Mouse (Mus musculus) hindbrain, embryonic 16.5 days (tissue): Measurements from ENCODE around the gene Taf1d. TPM values are rescaled to one million over a fixed set of nuclear protein-coding genes. Genes with fewer than 3 reads are reported as not detected.
"Not testable (repeated sequence)": the region's sequence is repeated elsewhere in the genome, so short reads cannot be mapped to it uniquely, and the experiment has no call there.

Experiments
- ATAC-seq: fragments of 200-750 bp; cut with Nextera tagmentation; 2 replicates; pipeline ENCODE4 v1.8.0; 2017; ENCODE audit warnings: moderate TSS enrichment, moderate library complexity
- H3K27ac ChIP-seq: fragments of 300-500 bp; sonication (generic); 2 replicates; pipeline ENCODE4 v1.5.1; 2014; ENCODE audit warnings: low read depth, mild to moderate bottlenecking, control low read depth, low read length, moderate library complexity
- H3K27me3 ChIP-seq: fragments of 300-500 bp; sonication (generic); replicated peaks from 2 replicates; pipeline ENCODE4 v1.6.1; 2014; ENCODE audit warnings: low read length; ENCODE audit not compliant: control insufficient read depth, insufficient read depth
- H3K36me3 ChIP-seq: fragments of 300-500 bp; sonication (generic); 2 replicates; pipeline ENCODE4 v1.6.1; 2014; ENCODE audit warnings: mild to moderate bottlenecking, low read length, moderate library complexity, mixed read lengths; ENCODE audit not compliant: control insufficient read depth, insufficient read depth
- H3K4me1 ChIP-seq: fragments of 300-500 bp; sonication (generic); 2 replicates; pipeline ENCODE4 v1.6.1; 2014; ENCODE audit warnings: low read depth, low read length; ENCODE audit not compliant: control insufficient read depth, insufficient read depth
- H3K4me2 ChIP-seq: fragments of 300-500 bp; sonication (generic); 2 replicates; pipeline ENCODE4 v1.6.1; 2014; ENCODE audit warnings: mild to moderate bottlenecking, low read length, control low read depth, moderate library complexity
- H3K4me3 ChIP-seq: fragments of 300-500 bp; sonication (generic); 2 replicates; pipeline ENCODE4 v1.5.1; 2014; ENCODE audit warnings: mild to moderate bottlenecking, low read length, control low read depth, moderate library complexity
- H3K9ac ChIP-seq: fragments of 300-500 bp; sonication (generic); 2 replicates; pipeline ENCODE4 v1.6.1; 2014; ENCODE audit warnings: low read depth, mild to moderate bottlenecking, control low read depth, low read length, moderate library complexity
- H3K9me3 ChIP-seq: fragments of 300-500 bp; sonication (generic); 2 replicates; pipeline ENCODE4 v1.6.1; 2014; ENCODE audit warnings: mild to moderate bottlenecking, low read length, moderate library complexity; ENCODE audit not compliant: control insufficient read depth
- WGBS: fragments of 180-500 bp; shearing (Covaris S2); extraction: QIAGEN DNeasy Blood & Tissue Kit; methylation state at CpG from one replicate; pipeline ENCODE4 v1.1.7; 2014; 5-methylcytosine and 5-hydroxymethylcytosine counted together
- polyA plus RNA-seq: library from polyadenylated mRNA; unstranded; fragments of >200 nt; fragmentation: Nextera tagmentation; extraction: Ambion mirVana; gene quantifications from 2 replicates; pipeline ENCODE4 v1.2.1, GENCODE M21; 2015

Gene Taf1d
- polyA plus RNA-seq, 1 experiment from 2014 or later: 36.4 TPM

DNA sequence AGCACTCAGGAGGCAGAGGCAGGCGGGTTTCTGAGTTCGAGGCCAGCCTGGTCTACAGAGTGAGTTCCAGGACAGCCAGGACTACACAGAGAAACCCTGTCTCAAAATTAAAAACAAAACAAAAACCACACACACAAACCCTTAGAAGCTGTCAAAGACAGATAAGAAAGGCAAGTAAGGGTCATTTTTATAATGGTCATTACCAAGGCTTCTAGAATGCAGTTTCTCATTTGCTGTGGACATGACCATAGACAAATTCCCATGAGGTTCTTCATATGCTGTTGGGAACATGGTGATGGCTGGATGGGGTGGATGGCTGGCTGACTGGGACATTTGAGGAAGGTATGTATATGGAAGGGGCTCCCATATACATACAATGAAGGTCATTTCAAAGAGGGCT, 10.3 kb downstream of the Taf1d start:
- not testable (repeated sequence) for ATAC-seq, H3K4me3 ChIP-seq, H3K9me3 ChIP-seq, H3K27me3 ChIP-seq, H3K27ac ChIP-seq, H3K4me1 ChIP-seq, H3K4me2 ChIP-seq, H3K9ac ChIP-seq
- peaks cover 37% of the 10 kb centered on the region for H3K36me3 ChIP-seq
- 100% methylated on average over 1 of the region's 2 CpGs for WGBS

DNA sequence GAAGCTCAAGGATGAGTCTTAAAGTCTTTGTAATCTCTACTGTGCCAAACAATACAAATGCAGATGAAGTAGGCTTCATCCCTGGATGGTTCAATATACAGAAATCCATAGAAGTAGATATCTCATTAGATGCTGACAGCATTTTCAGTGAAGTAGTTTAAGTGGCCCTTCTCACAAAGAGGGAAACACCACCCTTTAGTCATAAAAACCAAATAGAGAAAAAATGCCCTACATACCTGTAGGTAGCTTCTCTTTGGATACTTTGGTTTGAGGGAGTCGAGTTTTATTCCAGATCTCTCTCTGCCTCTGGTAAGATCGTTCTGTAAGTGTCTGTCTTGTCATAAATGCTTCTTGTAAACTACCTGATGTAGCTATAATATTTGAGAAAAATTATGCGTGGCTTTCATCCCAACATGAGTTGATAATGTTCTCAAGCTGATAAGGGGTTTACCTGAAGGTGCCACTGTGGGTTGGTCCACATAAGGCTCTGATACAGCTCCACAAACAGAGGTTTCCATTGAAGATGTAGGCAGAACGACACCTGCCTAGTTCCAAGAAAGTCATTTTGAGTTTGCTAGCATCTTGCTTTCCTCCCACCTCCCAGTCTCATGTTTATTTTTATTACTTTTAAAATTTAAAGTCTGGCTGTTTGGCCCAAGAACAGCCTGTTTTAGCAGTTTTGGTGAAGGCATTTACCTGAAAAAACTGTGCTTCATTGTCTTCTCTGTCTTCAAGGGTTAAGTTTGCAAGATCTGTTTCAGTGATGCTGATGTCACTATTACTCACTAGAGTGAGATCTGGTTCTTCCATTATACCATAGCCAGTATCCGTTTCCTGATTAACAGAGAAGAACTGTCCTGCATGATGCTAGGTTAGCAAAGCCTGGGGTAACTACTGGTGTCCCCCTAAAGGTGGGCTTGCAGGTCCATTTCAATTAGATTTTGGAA, 11.5 kb downstream of the Taf1d start:
- no peak overlapping the region for H3K4me3 ChIP-seq
- peaks cover 32% of the 10 kb centered on the region for H3K36me3 ChIP-seq
- H3K4me2 ChIP-seq: no peak overlapping the region
- no peak overlapping the region for H3K9ac ChIP-seq
- H3K27ac ChIP-seq: no peak overlapping the region
- 64% methylated on average over 5 of the region's 5 CpGs for WGBS
- H3K27me3 ChIP-seq: no peaks in the 10 kb centered on the region
- no peak for ATAC-seq
- no peaks in the 10 kb centered on the region for H3K9me3 ChIP-seq
- no peaks in the 10 kb centered on the region for H3K4me1 ChIP-seq

DNA sequence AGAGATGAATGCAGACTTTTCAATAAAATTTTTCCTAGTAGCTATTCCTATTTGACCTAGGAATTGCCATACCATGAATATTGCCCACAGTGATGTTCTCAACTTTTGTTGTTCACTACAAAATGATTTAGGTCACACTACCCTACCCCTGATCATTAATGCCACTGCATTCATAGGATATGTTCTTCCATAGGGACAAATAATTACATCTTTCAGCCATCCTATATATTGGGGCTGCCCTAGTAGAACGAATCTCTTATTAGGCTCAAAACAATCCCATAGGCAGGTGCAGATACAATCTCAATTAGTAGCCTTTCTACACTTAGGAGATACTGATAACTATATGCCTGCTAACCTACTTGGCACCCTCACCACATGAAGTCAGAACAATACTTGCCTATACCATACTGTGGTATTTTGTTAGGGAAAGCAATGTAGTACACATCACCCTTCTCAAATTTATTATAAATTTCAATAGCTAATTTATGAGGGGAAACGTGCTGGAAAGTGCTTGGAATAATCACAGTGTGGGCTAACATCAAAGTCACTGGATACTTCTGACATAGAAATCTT, 12.2 kb downstream of the Taf1d start:
- H3K36me3 ChIP-seq: peaks cover 35% of the 10 kb centered on the region

DNA sequence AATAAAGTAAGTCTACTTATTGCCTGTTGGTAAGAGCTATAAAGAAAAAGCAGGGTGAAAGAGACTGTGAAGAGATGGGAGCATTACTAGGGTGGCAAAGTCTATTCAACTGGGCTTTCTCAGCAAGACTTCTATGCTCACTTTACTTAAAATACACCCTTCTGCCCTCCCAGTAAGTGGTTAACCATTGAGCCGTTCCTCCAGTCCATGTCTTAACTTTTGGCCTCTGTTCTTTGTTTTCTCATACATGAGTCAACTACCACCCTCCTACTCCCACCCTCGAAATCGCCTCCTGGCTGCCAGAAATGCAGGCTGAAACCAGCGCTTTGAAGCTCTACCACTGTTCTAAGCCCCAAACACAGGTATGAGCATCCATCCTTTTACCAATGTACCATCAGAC, 31.8 kb downstream of the Taf1d start:
- no peaks in the 10 kb centered on the region for H3K4me1 ChIP-seq
- 92% methylated on average over 4 of the region's 4 CpGs for WGBS
- no peak overlapping the region for H3K9ac ChIP-seq
- no peaks in the 10 kb centered on the region for H3K9me3 ChIP-seq
- H3K4me3 ChIP-seq: no peak overlapping the region
- H3K36me3 ChIP-seq: peaks cover 39% of the 10 kb centered on the region
- no peak overlapping the region for H3K4me2 ChIP-seq
- H3K27ac ChIP-seq: no peak overlapping the region
- no peak for ATAC-seq
- H3K27me3 ChIP-seq: no peaks in the 10 kb centered on the region

More for the DNA sequence above, 12.2 kb downstream of the Taf1d start:
- ATAC-seq: no peak
- 84% methylated on average over 2 of the region's 2 CpGs for WGBS
- Histone ChIP-seq H3K4me2 (no peak overlapping the region), H3K4me3 (no peak overlapping the region), H3K27me3 (no peaks in the 10 kb centered on the region), H3K9me3 (no peaks in the 10 kb centered on the region), H3K9ac (no peak overlapping the region), H3K27ac (no peak overlapping the region), H3K4me1 (no peaks in the 10 kb centered on the region)

DNA sequence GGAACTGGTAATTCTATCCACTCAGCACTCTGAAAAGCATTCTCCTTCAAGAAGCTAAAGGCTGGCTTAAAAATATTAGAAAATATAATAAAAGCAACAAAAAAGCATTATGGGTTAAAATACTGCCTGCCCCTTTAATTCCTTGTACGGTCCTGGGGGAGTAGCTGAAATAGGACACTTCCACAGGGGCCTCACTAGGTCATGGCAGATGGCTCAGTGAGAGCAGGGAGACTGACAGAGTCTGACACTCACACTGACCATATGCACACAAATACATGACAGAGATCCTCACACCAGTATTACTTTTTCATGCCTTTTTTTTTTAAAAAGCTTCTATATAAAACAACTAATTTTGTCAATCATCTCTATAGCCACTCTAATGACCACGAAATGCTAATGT, 43.9 kb downstream of the Taf1d start:
- Histone ChIP-seq H3K4me3 (no peak overlapping the region), H3K27me3 (no peaks in the 10 kb centered on the region), H3K9ac (no peak overlapping the region), H3K36me3 (peaks cover 20% of the 10 kb centered on the region), H3K27ac (no peak overlapping the region), H3K4me2 (no peak overlapping the region), H3K4me1 (no peaks in the 10 kb centered on the region), H3K9me3 (no peaks in the 10 kb centered on the region)
- no peak for ATAC-seq
- 71% methylated on average over 2 of the region's 2 CpGs for WGBS

DNA sequence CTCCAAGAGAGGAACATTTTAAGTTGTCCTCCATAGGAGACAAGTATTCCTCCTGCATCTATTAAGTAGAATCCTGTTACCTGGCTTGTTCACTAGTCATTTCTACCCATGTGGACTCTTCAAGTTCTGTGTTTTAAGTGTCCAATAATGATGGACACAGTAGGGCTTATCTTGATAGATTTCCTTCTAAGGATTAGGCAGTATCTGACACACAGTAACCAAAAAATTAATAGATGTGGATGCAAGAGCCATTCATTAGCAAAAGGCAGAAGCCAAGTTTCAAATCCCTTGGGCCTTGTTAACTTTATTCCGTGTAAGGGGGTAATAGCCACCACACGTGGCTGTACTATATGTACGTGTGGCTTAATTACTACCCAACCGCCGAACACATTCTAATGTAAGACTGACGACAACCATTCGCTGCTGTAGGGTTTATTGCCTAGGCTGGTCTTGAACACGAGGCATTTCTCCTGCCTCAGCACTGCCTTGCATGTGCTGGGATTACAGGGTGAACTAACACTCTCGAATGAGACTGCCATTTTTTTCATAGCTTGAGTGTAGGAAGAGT, 51.0 kb downstream of the Taf1d start:
- H3K4me3 ChIP-seq: peak overlapping the region; percentile 95
- peaks cover 2% of the 10 kb centered on the region; the same call in 1 of the 2 replicates for H3K36me3 ChIP-seq
- ATAC-seq: no peak
- WGBS: under 1% methylated on average over 9 of the region's 9 CpGs
- H3K27ac ChIP-seq: peak overlapping the region; percentile 85
- H3K9me3 ChIP-seq: no peaks in the 10 kb centered on the region
- H3K9ac ChIP-seq: peak overlapping the region; percentile 84
- peak overlapping the region; percentile 87 for H3K4me2 ChIP-seq
- peaks cover 10% of the 10 kb centered on the region for H3K4me1 ChIP-seq
- H3K27me3 ChIP-seq: no peaks in the 10 kb centered on the region

DNA sequence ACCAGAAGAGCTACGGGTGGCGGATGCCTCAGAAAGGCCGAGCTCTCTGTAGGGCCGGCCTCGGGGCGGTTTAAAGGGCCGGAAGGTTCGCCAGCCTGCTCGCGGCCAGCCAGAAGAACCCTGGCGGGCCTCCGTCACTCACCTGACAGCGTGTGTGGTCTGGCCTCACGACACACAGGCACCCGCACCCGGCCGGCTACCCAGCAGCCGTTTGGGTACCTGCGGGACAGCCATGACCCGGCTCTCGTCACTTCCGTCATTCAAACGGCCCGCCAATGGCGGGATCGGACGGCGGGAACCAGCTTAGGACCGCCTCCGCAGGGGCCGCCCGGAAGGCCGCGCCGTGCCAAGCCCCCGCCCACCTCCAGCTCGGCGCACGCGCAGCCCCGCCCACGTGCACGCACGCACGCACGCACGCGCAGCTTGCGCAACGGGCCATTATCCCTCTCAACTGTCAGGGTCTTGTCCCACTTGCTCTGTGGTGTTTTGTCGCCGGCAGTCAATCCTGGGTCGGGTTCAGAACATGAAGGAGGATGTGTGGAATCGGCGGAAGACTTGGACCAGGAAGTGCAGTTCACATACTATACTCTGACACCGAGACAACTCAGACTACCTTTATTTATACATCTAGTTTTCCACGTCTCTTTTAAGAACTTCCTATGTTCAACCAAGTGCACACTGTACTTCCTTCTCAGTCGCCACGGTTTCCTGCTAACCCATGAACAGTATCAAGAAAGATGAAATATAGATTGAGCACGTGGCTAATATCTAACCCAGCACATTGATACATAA, 51.7 kb downstream of the Taf1d start, which contains the start of gene Cep295:
Cep295 (minus strand) TSS at position 305 of the 792 bp plus-strand sequence.
- Histone ChIP-seq H3K27me3 (no peaks in the 10 kb centered on the region), H3K9ac (peak within 1 kb of the TSS; percentile 84), H3K27ac (peak within 1 kb of the TSS; percentile 85), H3K36me3 (no peaks in the 10 kb centered on the region), H3K9me3 (no peaks in the 10 kb centered on the region), H3K4me2 (peak within 1 kb of the TSS; percentile 87), H3K4me1 (peaks cover 10% of the 10 kb centered on the region), H3K4me3 (peak within 1 kb of the TSS; percentile 95)
- 2% methylated on average over 58 of the region's 60 CpGs for WGBS
- ATAC-seq: peak; percentile 100

DNA sequence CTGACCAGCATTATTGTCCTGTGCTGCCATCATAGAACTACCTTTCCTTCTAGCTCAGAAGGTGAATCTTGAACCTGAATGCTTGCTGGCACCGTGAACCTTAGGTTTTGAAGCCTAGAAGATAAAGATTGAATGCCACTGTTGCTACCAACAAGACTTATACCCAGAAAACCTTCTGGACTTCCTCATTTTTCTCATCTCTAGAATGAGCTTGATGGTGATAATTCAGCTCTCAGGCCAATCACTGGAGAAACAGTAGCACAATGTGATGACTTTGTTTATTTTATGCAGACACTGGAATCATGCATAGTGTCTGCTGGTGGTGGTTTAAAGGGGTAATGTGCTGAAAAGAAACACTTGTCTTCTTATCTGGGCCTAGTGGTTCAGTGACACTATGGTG, 58.8 kb downstream of the Taf1d start:
- Histone ChIP-seq H3K4me3 (no peak overlapping the region), H3K27me3 (no peaks in the 10 kb centered on the region), H3K9ac (no peak overlapping the region), H3K4me2 (no peak overlapping the region), H3K9me3 (no peaks in the 10 kb centered on the region), H3K36me3 (no peaks in the 10 kb centered on the region), H3K4me1 (no peaks in the 10 kb centered on the region), H3K27ac (no peak overlapping the region)
- no peak for ATAC-seq
- 84% methylated on average over 1 of the region's 1 CpGs for WGBS
